Mouse (Mus musculus): ENCODE results near the gene Frs3.

- TF ChIP-seq CTCF (IDR thresholded peaks at IDR 0.05; ENCODE audit: low read depth, low read length) (no peak), TAL1 (conservative IDR thresholded peaks at IDR 0.05; ENCODE audit: low read depth, low read length) (no peak)
Measured at GRCm38 (mm10) chr17:47715037-47715436, 26.2 kb downstream of the Frs3 start.
